Mouse (Mus musculus): ENCODE measurements around the gene Bfsp2.
"Not testable (repeated sequence)": the region's sequence is repeated elsewhere in the genome, so short reads cannot be mapped to it uniquely, and the experiment has no call there.

Gene Bfsp2

DNA sequence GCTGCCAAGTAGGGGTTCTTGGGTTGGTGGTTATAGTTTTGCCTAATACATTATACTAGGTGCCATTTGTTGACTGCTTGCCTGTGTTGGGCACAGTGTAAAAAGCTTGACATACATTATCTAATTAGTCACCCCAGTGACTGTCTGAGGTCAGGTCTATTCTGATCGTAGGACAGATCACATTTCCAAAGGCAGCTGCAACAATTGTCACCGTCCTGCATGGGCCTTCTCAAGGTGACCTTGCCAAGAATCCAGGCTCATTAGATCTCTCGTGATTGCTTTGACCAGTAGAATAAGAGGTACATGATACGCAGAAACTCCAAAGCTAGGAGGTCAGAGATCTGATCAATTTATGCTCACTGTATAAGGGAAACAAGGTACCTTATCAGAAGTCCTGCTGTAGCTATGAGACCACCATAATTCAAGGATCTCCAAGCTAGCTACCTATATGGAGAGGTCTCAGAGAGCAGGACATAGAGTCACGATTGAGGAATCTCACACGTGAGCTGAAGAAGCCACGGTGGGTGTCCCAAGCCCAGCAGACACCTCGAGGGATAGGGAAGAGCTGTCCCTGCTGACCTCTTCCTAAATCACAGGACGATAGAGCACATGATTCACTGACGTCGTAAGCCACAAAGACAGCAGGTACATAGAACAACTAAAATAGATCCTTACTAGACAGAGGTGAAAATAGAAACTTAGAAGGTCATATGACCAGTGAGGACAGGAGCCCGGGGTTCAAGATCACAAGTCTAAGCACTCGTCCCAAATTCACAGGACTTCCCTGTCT lies 49.6 kb downstream of the Bfsp2 start:
- DNase-seq (ENCODE audit: low spot score in 2 of 2) = no peak

DNA sequence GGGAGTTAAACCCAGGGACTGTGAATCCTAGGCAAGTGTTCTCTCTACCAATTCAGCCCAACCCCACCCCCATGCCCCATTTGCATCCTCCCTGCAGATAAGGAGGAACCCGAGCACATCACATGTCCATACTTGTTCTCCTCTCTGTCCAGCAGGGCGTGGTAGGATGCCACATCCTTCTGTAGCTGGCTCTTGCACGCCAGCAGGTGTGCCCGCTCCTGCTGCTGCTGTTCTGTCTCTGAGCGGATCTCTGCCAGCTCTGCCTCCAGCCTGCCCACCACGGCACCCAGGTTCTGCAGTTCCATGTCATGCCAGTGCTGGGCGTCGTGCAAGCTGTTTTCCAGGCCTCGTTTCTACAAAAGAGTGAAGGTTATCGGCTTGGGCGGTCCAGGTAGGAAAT lies 53.8 kb downstream of the Bfsp2 start:
- peak; percentile 19 to 28 for DNase-seq (ENCODE audit: low spot score in 2 of 2)

- DNase-seq (ENCODE audit: low spot score in 2 of 2) = no peak
These were observed 55.4 kb downstream of the Bfsp2 start for GRCm38 (mm10) chr9:103424869-103425268.

- no peak for DNase-seq (ENCODE audit: low spot score in 2 of 2)
These were observed 56.3 kb downstream of the Bfsp2 start for GRCm38 (mm10) chr9:103423951-103424350.

GRCm38 (mm10) chr9:103423384-103423783 lies 56.8 kb downstream of the Bfsp2 start:
- no peak for DNase-seq (ENCODE audit: low spot score in 2 of 2)

DNA sequence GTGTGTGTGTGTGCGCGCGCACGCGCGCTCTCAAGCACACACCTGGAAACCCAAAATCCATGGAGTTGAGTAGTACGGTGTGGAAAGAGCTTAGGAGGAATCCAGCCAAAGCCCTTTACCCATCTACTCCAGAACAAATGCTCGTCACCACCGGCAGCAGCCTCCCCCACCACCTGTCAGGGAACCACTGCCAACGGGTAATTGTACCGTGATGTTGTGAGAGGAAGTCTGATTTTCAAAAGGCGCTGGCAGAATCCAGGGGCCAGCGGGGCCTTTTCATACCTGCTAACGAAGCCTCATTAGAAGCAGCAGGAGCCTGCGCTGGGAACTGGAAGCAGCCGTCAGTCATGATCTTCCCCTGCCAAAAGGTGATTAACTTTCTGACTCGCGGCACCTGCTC lies 57.4 kb downstream of the Bfsp2 start:
- DNase-seq (ENCODE audit: low spot score in 2 of 2) = no peak

DNA sequence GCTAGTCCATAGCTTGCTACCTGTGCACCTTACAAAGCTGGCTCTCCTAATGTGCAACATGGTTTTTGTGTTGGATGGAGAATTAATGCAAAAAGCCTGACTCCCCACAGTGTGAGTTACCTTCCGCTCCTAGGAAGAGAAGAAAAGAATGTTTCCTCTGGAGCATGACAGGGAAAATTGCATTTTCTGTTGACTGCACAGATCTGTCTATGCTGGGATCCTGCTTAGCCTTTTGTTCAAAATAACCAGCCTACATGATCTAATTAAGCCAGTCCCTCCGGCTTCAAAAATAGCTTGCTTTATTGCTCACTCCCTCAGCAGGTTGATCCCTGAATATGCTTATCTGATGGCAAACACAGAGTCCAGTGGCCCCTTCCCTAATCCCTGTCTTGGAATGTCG lies 59.4 kb downstream of the Bfsp2 start:
- DNase-seq (ENCODE audit: low spot score in 2 of 2) = no peak

- DNase-seq (ENCODE audit: low spot score in 2 of 2) = no peak
These were observed 61.4 kb downstream of the Bfsp2 start for GRCm38 (mm10) chr9:103418786-103419185.

GRCm38 (mm10) chr9:103418267-103418666 lies 62.0 kb downstream of the Bfsp2 start:
- DNase-seq (ENCODE audit: low spot score in 2 of 2) = not testable (repeated sequence)

DNA sequence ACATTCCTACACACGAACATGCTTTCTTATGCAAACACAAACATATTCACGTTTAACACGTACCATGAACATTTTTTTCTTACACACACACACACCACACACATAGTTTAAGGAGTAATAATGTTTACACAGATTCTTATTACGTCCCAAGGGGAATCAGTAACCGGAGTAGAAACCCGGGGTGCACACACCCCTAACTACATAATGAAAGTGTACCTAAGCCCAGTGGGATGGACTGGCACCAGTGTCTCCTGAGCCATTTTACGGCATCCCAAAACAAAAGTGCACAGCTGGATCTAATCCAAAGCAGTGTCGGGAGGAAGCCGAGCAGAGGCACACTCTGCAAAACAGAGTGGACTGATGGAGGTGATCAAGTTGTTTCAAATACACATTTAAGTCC lies 66.8 kb downstream of the Bfsp2 start:
- DNase-seq (ENCODE audit: low spot score in 2 of 2) = no peak

DNA sequence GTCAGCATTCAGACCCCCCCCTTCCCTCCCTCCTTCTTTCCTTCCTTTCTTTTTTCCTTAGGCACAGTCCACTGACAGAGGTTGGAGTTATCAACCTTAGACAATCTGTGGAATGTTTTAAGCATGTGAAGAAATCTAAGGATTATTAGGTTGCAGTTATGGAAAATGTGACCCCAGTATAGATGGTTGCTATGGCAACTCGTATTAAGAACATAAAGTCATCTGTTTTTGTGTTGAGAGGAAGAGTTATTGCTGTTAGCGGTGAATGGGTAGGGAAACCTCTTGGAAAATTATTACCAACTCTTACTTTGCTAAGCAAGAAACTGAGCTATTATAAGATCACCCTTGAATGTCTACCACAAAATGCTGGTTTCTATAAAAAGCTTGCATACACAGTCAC lies 71.1 kb downstream of the Bfsp2 start:
- DNase-seq (ENCODE audit: low spot score in 2 of 2) = no peak

- DNase-seq (ENCODE audit: low spot score in 2 of 2) = no peak
These were observed 72.0 kb downstream of the Bfsp2 start for GRCm38 (mm10) chr9:103408136-103408777.

DNA sequence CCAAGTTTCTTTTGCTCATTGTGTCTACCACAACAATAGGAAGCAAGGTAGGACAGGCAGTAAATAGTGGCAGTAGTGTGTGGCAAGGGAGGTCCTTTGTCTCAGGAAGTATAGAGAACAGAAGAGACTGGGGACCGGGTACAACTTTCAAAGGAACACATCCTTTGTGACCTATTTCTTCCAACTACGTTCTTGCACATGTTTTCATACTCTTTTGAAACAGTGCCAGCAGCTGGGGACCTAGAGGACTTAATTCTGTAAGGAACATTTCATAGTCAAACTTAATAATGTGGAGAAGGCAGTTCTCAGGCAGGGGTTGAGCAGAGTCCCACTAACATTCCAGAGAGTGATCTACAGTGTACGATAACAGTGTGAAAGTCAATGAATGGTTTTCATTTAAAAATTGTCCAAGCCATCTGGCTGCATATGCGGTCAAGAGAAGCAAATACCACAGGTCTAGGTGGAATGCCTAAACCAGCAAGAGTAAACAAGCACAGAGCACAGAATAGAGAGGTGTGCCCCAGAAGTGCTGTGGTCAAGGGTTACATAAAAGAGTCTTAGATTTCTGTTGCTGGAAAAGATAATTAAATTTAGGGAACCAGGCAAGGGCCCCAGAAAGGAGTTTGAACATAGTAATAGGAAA lies 76.8 kb downstream of the Bfsp2 start:
- DNase-seq (ENCODE audit: low spot score in 2 of 2) = no peak

DNA sequence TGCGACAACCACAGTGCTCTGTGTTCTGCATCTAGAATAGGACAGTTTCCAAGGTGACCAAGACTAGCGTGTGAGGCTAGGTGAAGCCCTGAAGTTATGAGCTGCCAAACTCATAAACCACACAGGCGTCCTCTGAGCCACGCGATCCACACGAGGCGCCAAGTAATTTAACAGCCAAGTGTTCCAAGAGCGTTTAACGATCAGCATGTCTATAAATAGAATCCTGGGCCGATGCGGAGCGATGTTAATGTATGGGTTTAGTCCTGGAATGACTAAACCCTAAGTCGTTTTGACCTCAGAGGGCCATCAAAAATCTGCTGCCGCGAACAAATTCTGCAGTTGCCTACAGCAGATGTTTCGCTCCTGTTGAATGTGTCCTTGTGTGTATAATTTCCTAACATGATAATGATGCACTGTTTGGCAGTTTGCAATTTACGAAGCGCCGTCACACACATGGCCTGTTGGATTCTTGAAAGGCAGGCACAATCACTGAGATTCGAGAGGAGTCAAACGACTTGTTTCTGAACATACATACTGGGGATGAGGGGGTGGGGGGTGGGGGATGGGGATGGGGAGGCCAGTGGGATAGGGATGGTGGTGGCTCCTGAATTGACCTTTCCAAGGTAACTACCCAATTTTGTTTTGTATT lies 81.6 kb downstream of the Bfsp2 start:
- no peak for DNase-seq (ENCODE audit: low spot score in 2 of 2)

DNA sequence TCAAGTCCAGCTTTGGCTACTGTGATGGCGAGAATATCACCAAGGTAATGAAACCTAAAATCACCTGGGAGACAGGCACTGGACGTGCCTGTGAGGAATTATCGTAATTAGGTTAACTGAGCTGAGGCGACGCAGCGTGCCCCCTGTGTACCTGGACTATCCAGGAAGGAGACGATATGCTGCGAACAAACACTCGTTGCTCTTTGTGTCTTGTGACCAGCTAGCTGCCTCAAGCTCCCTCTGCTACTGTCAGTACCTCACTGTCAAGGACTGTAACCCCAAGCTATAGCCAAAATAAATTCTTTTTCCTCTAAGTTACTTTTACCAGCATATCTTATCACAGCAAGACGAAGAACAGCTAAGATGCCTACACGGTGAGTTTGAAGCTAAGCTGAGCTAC lies 87.0 kb downstream of the Bfsp2 start:
- no peak for DNase-seq (ENCODE audit: low spot score in 2 of 2)

GRCm38 (mm10) chr9:103391796-103392372 lies 88.3 kb downstream of the Bfsp2 start:
- DNase-seq (ENCODE audit: low spot score in 2 of 2) = no peak

GRCm38 (mm10) chr9:103389261-103389660 lies 91.0 kb downstream of the Bfsp2 start:
- no peak for DNase-seq (ENCODE audit: low spot score in 2 of 2)

DNA sequence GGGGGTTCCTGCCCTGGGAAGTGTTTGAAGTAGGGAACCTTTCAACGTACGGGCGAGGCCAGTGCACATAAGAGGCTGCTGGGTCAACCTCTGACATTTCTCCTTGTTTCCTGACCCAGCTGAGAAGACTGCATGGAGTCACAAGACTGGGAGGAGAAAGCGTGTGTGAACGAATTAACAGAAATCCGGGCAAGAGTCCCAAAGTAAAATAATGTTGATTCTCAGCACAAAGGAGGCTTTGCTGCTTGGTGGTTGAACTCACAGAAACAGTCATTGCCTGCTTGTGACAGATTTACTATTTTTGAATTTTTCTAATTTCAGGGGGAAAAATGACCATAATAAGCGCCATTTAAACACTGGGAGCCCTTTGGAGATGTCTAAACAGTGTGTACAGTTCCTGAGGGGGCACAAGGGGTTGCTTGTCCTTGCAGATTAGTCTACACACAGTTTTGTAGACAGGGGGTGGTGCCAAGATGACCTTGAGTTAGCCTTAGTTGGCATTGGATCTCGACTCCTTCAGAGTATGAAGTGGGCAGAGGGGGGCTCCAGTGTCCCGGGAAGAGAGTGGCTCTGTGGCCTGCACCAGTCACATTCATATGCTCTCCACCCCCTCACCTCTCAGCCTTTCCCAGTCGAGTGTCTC lies 93.1 kb downstream of the Bfsp2 start:
- no peak for DNase-seq (ENCODE audit: low spot score in 2 of 2)

GRCm38 (mm10) chr9:103386573-103386972 lies 93.6 kb downstream of the Bfsp2 start:
- DNase-seq (ENCODE audit: low spot score in 2 of 2) = no peak

DNA sequence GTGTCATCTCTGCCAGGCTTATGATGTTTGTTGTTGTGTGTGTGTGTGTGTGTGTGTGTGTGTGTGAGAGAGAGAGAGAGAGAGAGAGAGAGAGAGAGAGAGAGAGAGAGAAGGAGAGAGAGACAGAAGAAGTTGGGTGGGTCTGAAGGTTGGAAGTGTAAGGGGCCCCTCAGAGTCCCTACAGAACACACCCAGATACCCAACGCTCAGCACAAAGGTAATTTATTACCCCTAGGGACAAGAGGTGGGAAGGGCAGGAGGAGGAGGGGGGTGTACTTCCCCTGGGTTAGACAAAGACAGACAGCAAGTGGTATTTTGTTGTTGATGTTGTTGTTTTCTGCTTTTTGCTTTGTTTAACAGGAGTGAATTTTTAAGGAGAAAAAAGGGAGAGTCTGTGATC lies 94.6 kb downstream of the Bfsp2 start:
- no peak for DNase-seq (ENCODE audit: low spot score in 2 of 2)

- DNase-seq (ENCODE audit: low spot score in 2 of 2) = no peak
These were observed 96.0 kb downstream of the Bfsp2 start for GRCm38 (mm10) chr9:103384141-103384796.

Measured in urinary bladder, postnatal 36 days (tissue).